Mouse (Mus musculus): ENCODE measurements around the gene Slc7a6. TPM values are rescaled to one million over a fixed set of nuclear protein-coding genes. Genes with fewer than 3 reads are reported as not detected.
"Not testable (repeated sequence)": the region's sequence is repeated elsewhere in the genome, so short reads cannot be mapped to it uniquely, and the experiment has no call there.

The Slc7a6 gene
- polyA plus RNA-seq, 1 experiment from 2014 or later = 64.5 TPM

DNA sequence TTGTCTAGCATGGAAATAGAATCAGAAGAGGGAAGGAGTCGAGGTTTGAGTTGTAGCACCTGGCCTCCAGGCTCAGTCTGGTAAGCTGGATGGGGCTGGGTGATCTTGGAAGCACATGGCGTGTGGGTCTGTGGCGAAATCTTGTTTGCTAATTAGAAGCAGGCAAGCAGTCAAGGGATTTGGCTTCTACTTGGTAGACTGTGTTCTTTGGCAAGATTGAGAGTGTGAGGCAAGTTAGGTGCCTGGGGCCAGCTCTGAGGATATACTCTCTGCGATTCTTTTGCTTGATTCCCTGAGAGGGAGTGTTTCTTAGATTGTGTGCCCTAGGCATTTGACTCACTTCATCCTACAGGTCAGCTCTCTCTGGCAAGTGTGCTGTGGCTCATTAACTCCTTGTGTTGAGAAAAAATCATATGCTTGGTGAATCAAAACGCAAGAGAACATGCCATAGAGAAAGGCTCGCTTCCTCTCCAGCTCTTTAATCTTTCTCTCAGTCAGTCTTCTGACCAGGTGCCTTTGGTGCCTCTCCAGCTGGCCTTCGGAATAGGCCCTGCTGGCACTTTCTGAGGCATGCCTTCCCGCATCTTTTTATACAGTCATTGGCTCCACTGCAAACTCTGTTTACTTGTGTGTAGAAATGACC is 17.1 kb downstream of the Slc7a6 start:
- no peaks in the 10 kb centered on the region; the same call in 1 of the 2 replicates for H3K9me3 ChIP-seq (replicated peaks; ENCODE audit: control insufficient read depth, low read length)
- 87% methylated on average over 8 of the region's 8 CpGs for WGBS (ENCODE audit: insufficient replicate concordance)
- peaks cover 16% of the 10 kb centered on the region for H3K36me3 ChIP-seq (ENCODE audit: control insufficient read depth, insufficient read depth, low read length)
- no peaks in the 10 kb centered on the region for H3K4me1 ChIP-seq (ENCODE audit: control insufficient read depth, insufficient read depth, low read length)
- no peaks in the 10 kb centered on the region for H3K27me3 ChIP-seq (ENCODE audit: control insufficient read depth, insufficient read depth, low read length)
- ATAC-seq (replicated peaks; ENCODE audit: insufficient number of reproducible peaks, low FRiP score, low TSS enrichment) = no peak
- H3K27ac ChIP-seq (ENCODE audit: low read depth, low read length) = no peak overlapping the region
- no peak overlapping the region for H3K9ac ChIP-seq (ENCODE audit: low read depth, low read length)
- H3K4me3 ChIP-seq (ENCODE audit: low read depth, low read length) = no peak overlapping the region
- no peak overlapping the region for H3K4me2 ChIP-seq

DNA sequence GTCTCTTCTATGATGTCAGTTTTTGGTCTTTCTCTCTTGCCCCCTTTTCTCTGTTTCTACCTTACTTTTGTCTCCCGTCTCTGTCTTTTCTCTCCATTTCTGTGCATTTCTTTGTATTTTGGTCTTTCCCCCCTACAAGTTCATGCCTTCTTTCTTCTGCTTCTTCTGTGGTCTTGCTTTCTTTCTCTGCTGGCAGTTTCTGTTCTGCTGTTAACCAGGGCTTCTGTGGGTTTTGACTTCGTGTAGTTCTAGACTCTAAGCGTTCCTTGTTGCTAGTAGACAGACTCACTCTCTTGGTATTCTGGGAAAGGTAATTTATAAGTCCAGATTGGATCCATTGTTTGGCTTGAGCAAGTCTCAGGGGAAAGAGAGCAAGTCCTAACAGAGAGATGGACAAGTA is 17.7 kb downstream of the Slc7a6 start:
- Histone ChIP-seq H3K4me2 (no peak overlapping the region), H3K27ac (ENCODE audit: low read depth, low read length) (no peak overlapping the region), H3K36me3 (ENCODE audit: control insufficient read depth, insufficient read depth, low read length) (peaks cover 16% of the 10 kb centered on the region), H3K4me3 (ENCODE audit: low read depth, low read length) (no peak overlapping the region), H3K9ac (ENCODE audit: low read depth, low read length) (no peak overlapping the region), H3K9me3 (replicated peaks; ENCODE audit: control insufficient read depth, low read length) (no peaks in the 10 kb centered on the region; the same call in 1 of the 2 replicates), H3K27me3 (ENCODE audit: control insufficient read depth, insufficient read depth, low read length) (no peaks in the 10 kb centered on the region), H3K4me1 (ENCODE audit: control insufficient read depth, insufficient read depth, low read length) (no peaks in the 10 kb centered on the region; the same call in 1 of the 2 replicates)
- no peak for ATAC-seq (replicated peaks; ENCODE audit: insufficient number of reproducible peaks, low FRiP score, low TSS enrichment)
- 92% methylated on average over 3 of the region's 3 CpGs for WGBS (ENCODE audit: insufficient replicate concordance)

DNA sequence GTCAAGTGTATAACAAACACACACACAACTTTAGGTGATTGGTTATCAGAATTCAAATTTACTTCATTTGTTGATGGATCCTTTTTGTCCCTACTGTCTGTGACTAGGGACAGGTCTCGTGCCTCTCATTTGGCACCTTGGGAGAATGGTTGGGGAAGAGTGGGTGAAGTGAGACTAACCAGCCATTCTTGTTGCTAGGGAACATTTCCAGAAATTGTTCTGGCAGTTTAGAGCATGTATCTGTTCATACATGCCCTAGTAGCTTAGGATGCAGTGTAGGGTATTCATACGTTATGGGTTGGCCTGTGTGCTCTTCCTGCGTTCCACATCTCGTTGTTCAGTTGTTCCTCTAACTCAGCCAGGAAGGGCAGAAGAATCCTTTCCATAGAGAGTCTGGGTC is 20.5 kb downstream of the Slc7a6 start:
- Histone ChIP-seq H3K4me2 (no peak overlapping the region), H3K9me3 (replicated peaks; ENCODE audit: control insufficient read depth, low read length) (no peaks in the 10 kb centered on the region; the same call in 1 of the 2 replicates), H3K4me1 (ENCODE audit: control insufficient read depth, insufficient read depth, low read length) (no peaks in the 10 kb centered on the region; the same call in 1 of the 2 replicates), H3K9ac (ENCODE audit: low read depth, low read length) (no peak overlapping the region), H3K4me3 (ENCODE audit: low read depth, low read length) (no peak overlapping the region), H3K27ac (ENCODE audit: low read depth, low read length) (no peak overlapping the region), H3K27me3 (ENCODE audit: control insufficient read depth, insufficient read depth, low read length) (no peaks in the 10 kb centered on the region), H3K36me3 (ENCODE audit: control insufficient read depth, insufficient read depth, low read length) (peaks cover 23% of the 10 kb centered on the region)
- 86% methylated on average over 4 of the region's 4 CpGs for WGBS (ENCODE audit: insufficient replicate concordance)
- ATAC-seq (replicated peaks; ENCODE audit: insufficient number of reproducible peaks, low FRiP score, low TSS enrichment) = no peak

DNA sequence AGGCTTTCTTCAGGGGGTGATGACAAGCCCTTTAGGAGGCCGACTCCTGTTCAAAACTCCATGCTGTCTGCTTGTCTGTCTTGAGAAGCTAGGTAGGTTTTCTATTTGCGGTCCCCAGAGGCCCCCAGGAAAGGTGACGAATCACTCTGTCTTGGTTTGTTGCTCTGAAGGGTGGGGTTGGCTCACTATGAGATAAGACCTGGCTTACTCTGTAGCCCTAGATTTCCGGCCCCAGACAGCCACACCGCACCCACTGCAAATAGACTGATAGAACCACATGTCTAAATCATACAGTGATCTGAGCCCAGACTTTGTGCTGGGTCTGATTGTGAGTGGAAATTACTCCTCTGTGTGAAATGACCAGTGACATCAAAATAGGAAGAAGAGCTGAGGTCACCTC is 23.0 kb downstream of the Slc7a6 start:
- no peak overlapping the region for H3K27ac ChIP-seq (ENCODE audit: low read depth, low read length)
- WGBS (ENCODE audit: insufficient replicate concordance) = 41% methylated on average over 5 of the region's 5 CpGs
- no peaks in the 10 kb centered on the region; the same call in 1 of the 2 replicates for H3K4me1 ChIP-seq (ENCODE audit: control insufficient read depth, insufficient read depth, low read length)
- no peak overlapping the region for H3K4me3 ChIP-seq (ENCODE audit: low read depth, low read length)
- no peaks in the 10 kb centered on the region for H3K27me3 ChIP-seq (ENCODE audit: control insufficient read depth, insufficient read depth, low read length)
- H3K4me2 ChIP-seq = no peak overlapping the region
- no peaks in the 10 kb centered on the region; the same call in 1 of the 2 replicates for H3K9me3 ChIP-seq (replicated peaks; ENCODE audit: control insufficient read depth, low read length)
- no peak overlapping the region for H3K9ac ChIP-seq (ENCODE audit: low read depth, low read length)
- no peak for ATAC-seq (replicated peaks; ENCODE audit: insufficient number of reproducible peaks, low FRiP score, low TSS enrichment)
- peaks cover 21% of the 10 kb centered on the region for H3K36me3 ChIP-seq (ENCODE audit: control insufficient read depth, insufficient read depth, low read length)

DNA sequence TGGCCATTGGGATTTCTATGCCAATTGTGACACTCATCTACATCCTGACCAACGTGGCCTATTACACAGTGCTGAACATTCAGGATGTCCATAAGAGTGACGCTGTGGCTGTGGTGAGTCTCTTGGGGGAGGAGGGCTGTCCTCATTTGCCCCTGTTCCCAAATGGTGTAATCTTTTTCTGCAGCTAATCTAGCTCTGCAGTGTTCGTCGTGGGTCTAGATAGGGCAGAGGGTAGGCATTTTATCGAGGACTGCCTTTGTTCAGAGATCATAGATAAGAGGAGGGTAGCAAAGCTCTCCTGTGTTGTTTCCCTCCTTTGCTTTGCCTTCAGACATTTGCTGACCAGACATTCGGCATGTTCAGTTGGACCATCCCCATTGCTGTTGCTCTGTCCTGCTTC is 24.5 kb downstream of the Slc7a6 start:
- no peak overlapping the region for H3K27ac ChIP-seq (ENCODE audit: low read depth, low read length)
- 59% methylated on average over 6 of the region's 6 CpGs for WGBS (ENCODE audit: insufficient replicate concordance)
- no peaks in the 10 kb centered on the region for H3K27me3 ChIP-seq (ENCODE audit: control insufficient read depth, insufficient read depth, low read length)
- no peak overlapping the region for H3K4me3 ChIP-seq (ENCODE audit: low read depth, low read length)
- peaks cover 13% of the 10 kb centered on the region for H3K36me3 ChIP-seq (ENCODE audit: control insufficient read depth, insufficient read depth, low read length)
- H3K4me1 ChIP-seq (ENCODE audit: control insufficient read depth, insufficient read depth, low read length) = no peaks in the 10 kb centered on the region; the same call in 1 of the 2 replicates
- ATAC-seq (replicated peaks; ENCODE audit: insufficient number of reproducible peaks, low FRiP score, low TSS enrichment) = no peak
- no peak overlapping the region for H3K9ac ChIP-seq (ENCODE audit: low read depth, low read length)
- H3K9me3 ChIP-seq (replicated peaks; ENCODE audit: control insufficient read depth, low read length) = no peaks in the 10 kb centered on the region
- H3K4me2 ChIP-seq = no peak overlapping the region

DNA sequence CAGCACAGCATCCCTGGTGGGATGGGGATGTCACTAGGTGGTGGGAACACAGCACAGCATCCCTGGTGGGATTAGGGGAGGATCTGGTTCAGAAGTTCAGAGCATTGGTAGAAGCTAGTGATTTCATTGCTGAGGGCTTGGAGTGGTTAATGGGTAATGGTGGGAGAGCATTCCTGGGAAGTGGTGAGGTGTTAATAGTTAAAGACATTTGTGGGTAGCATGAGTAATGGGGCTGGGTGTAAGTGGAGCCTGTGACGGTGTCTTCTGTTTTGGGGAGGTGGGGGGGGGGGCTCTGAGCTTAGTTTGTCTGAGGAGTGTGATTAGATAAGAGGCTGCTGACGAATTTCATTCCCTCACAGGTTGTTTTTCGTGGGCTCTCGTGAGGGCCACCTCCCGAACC is 25.4 kb downstream of the Slc7a6 start:
- Histone ChIP-seq H3K27ac (ENCODE audit: low read depth, low read length) (no peak overlapping the region), H3K9me3 (replicated peaks; ENCODE audit: control insufficient read depth, low read length) (no peaks in the 10 kb centered on the region), H3K4me2 (no peak overlapping the region), H3K9ac (ENCODE audit: low read depth, low read length) (no peak overlapping the region), H3K4me3 (ENCODE audit: low read depth, low read length) (no peak overlapping the region), H3K4me1 (ENCODE audit: control insufficient read depth, insufficient read depth, low read length) (no peaks in the 10 kb centered on the region; the same call in 1 of the 2 replicates), H3K36me3 (ENCODE audit: control insufficient read depth, insufficient read depth, low read length) (peaks cover 12% of the 10 kb centered on the region), H3K27me3 (ENCODE audit: control insufficient read depth, insufficient read depth, low read length) (no peaks in the 10 kb centered on the region)
- WGBS (ENCODE audit: insufficient replicate concordance) = 47% methylated on average over 5 of the region's 5 CpGs
- ATAC-seq (replicated peaks; ENCODE audit: insufficient number of reproducible peaks, low FRiP score, low TSS enrichment) = no peak

DNA sequence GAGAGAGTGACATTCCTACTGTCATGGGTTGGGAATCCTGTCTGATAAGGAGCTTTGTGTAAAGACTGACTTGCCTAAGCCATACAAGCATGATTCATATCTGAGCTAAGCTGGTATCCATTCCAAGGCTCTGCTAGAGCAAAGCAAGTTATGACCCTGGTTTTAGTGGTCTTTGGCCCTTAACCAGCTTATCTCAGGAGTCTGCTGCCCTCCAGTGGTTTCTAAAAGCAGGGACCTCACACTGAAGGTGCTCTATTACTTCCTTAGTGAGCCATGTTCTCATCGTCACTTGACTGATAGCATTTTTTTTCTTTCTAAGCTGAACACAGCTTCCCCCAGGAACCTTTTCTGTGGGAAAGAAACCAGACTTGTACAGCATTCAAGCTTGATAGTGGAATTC is 30.1 kb downstream of the Slc7a6 start:
- Histone ChIP-seq H3K4me3 (ENCODE audit: low read depth, low read length) (no peak overlapping the region), H3K4me2 (no peak overlapping the region), H3K36me3 (ENCODE audit: control insufficient read depth, insufficient read depth, low read length) (peaks cover 15% of the 10 kb centered on the region), H3K9ac (ENCODE audit: low read depth, low read length) (no peak overlapping the region), H3K27ac (ENCODE audit: low read depth, low read length) (no peak overlapping the region), H3K27me3 (ENCODE audit: control insufficient read depth, insufficient read depth, low read length) (no peaks in the 10 kb centered on the region), H3K9me3 (replicated peaks; ENCODE audit: control insufficient read depth, low read length) (no peaks in the 10 kb centered on the region), H3K4me1 (ENCODE audit: control insufficient read depth, insufficient read depth, low read length) (no peaks in the 10 kb centered on the region)
- 8% methylated on average over 1 of the region's 1 CpGs for WGBS (ENCODE audit: insufficient replicate concordance)
- no peak for ATAC-seq (replicated peaks; ENCODE audit: insufficient number of reproducible peaks, low FRiP score, low TSS enrichment)

DNA sequence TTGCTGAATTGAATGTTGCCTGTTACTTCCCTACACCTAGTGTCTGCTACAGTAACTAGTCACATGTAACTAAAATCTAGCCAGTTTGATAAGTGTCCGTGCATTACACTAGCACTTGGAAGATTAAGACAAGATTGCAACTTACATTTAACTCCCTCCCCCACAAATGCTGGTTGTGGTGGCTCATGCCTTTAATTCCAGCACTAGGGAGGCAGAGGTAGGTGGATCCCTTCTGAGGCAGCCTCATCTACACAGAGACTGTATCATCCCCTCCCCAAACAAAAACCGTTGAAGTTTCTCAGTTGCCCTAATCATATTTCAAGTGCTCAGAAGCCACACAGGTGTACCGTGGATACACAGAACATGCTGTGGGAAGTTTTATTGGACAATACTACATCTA is 30.9 kb downstream of the Slc7a6 start:
- 78% methylated on average over 3 of the region's 3 CpGs for WGBS (ENCODE audit: insufficient replicate concordance)
- H3K27me3 ChIP-seq (ENCODE audit: control insufficient read depth, insufficient read depth, low read length); ATAC-seq (replicated peaks; ENCODE audit: insufficient number of reproducible peaks, low FRiP score, low TSS enrichment); H3K9ac ChIP-seq (ENCODE audit: low read depth, low read length); H3K4me3 ChIP-seq (ENCODE audit: low read depth, low read length); H3K4me2 ChIP-seq; H3K9me3 ChIP-seq (replicated peaks; ENCODE audit: control insufficient read depth, low read length); H3K27ac ChIP-seq (ENCODE audit: low read depth, low read length); H3K4me1 ChIP-seq (ENCODE audit: control insufficient read depth, insufficient read depth, low read length): not testable (repeated sequence)
- H3K36me3 ChIP-seq (ENCODE audit: control insufficient read depth, insufficient read depth, low read length) = peaks cover 19% of the 10 kb centered on the region

Data from heart, embryonic 11.5 days (tissue).